ENCODE assay signal across 8 mouse cellular contexts in genomic region chr8:110847171-110847549, GRCm38 (mm10). TPM values are rescaled to one million over a fixed set of nuclear protein-coding genes. Genes with fewer than 3 reads are reported as not detected.
A peak's percentile ranks its signal among the peaks of the same experiment; 100 is the strongest.
DNase-seq lines count a peak whose midpoint lies in the region; ATAC-seq and TF ChIP-seq lines count a peak whose summit lies in the region.

No protein-coding gene starts in this region.

- H3K4me1 ChIP-seq in spleen, adult 2 months (ENCODE audit: control insufficient read depth, insufficient read depth, insufficient read length): peaks cover 5% of the 10 kb centered on the region; the same call in 1 of the 2 replicates
- H3K4me1 ChIP-seq in forebrain, embryonic 11.5 days (replicated peaks; ENCODE audit: control insufficient read depth, insufficient read depth, low read length): peaks cover 9% of the 10 kb centered on the region; the same call in 1 of the 2 replicates
- peaks cover 16% of the 10 kb centered on the region for H3K4me1 ChIP-seq in liver, embryonic 11.5 days (replicated peaks; ENCODE audit: control insufficient read depth, insufficient read depth, low read length)
- H3K4me1 ChIP-seq in stomach, embryonic 16.5 days (ENCODE audit: control insufficient read depth, insufficient read depth, low read length): peaks cover 22% of the 10 kb centered on the region

- no peak for DNase-seq in spleen, adult 2 months (ENCODE audit: low read depth in 1 of 2, low spot score in 2 of 2)
- DNase-seq in spleen, adult 12 weeks (ENCODE audit: low spot score): no peak
- DNase-seq in forebrain, embryonic 11.5 days (ENCODE audit: low spot score): no peak
- DNase-seq in liver, embryonic 11.5 days (ENCODE audit: low spot score): no peak
- DNase-seq in embryo, embryonic 11 days: no peak
- no peak for DNase-seq in cerebellum, adult 11 months
- no peak for DNase-seq in urinary bladder, postnatal 10 days (ENCODE audit: low spot score)

- ATAC-seq in forebrain, embryonic 11.5 days (replicated peaks; ENCODE audit: low FRiP score): peak; percentile 49; the same call in 1 of the 2 replicates
- ATAC-seq in liver, embryonic 11.5 days (replicated peaks; ENCODE audit: low FRiP score): peak; percentile 27; the same call in 1 of the 2 replicates
- ATAC-seq in stomach, embryonic 16.5 days (ENCODE audit: insufficient read depth, low FRiP score): 0 out of 2 replicates have a peak, but pooled peaks have one; percentile 14

- no peak for TF ChIP-seq POLR2A in spleen, adult 2 months (IDR thresholded peaks at IDR 0.05; ENCODE audit: low read depth, low read length)

- H3K9me3 ChIP-seq in forebrain, embryonic 11.5 days (ENCODE audit: control insufficient read depth, low read length): no peaks in the 10 kb centered on the region
- no peaks in the 10 kb centered on the region for H3K9me3 ChIP-seq in liver, embryonic 11.5 days (ENCODE audit: control insufficient read depth, low read length)
- H3K9me3 ChIP-seq in stomach, embryonic 16.5 days (replicated peaks; ENCODE audit: control insufficient read depth, low read length): no peaks in the 10 kb centered on the region

- H3K4me2 ChIP-seq in forebrain, embryonic 11.5 days (ENCODE audit: low read depth, low read length, severe bottlenecking): peak overlapping the region; percentile 78
- peak overlapping the region; percentile 93 for H3K4me2 ChIP-seq in liver, embryonic 11.5 days
- H3K4me2 ChIP-seq in stomach, embryonic 16.5 days (ENCODE audit: low read depth, low read length): peak overlapping the region; percentile 89

- under 1% methylated on average over 13 of the region's 13 CpGs for WGBS in spleen, adult 2 months
- WGBS in forebrain, embryonic 11.5 days: 2% methylated on average over 13 of the region's 13 CpGs
- 1% methylated on average over 13 of the region's 13 CpGs for WGBS in liver, embryonic 11.5 days
- WGBS in stomach, embryonic 16.5 days: under 1% methylated on average over 13 of the region's 13 CpGs

- H3K27ac ChIP-seq in spleen, adult 2 months (ENCODE audit: insufficient read depth, low read length): peak overlapping the region; percentile 77
- H3K27ac ChIP-seq in forebrain, embryonic 11.5 days (ENCODE audit: low read depth, low read length): peak overlapping the region; percentile 85; the same call in 1 of the 2 replicates
- peak overlapping the region; percentile 64 for H3K27ac ChIP-seq in liver, embryonic 11.5 days (ENCODE audit: low read depth, low read length)
- peak overlapping the region; percentile 79 for H3K27ac ChIP-seq in stomach, embryonic 16.5 days (ENCODE audit: low read length)

- no peaks in the 10 kb centered on the region for H3K27me3 ChIP-seq in spleen, adult 2 months (ENCODE audit: control insufficient read depth, insufficient read depth, low read length)
- H3K27me3 ChIP-seq in forebrain, embryonic 11.5 days (ENCODE audit: control insufficient read depth, insufficient read depth, low read length): no peaks in the 10 kb centered on the region
- H3K27me3 ChIP-seq in liver, embryonic 11.5 days (replicated peaks; ENCODE audit: control insufficient read depth, insufficient read depth, low read length): no peaks in the 10 kb centered on the region
- no peaks in the 10 kb centered on the region for H3K27me3 ChIP-seq in stomach, embryonic 16.5 days (ENCODE audit: control insufficient read depth, insufficient read depth, low read length)

- H3K9ac ChIP-seq in forebrain, embryonic 11.5 days (ENCODE audit: low read length): peak overlapping the region; percentile 83
- H3K9ac ChIP-seq in liver, embryonic 11.5 days (ENCODE audit: low read depth, low read length): peak overlapping the region; percentile 97
- H3K9ac ChIP-seq in stomach, embryonic 16.5 days (ENCODE audit: low read length): peak overlapping the region; percentile 91

- H3K4me3 ChIP-seq in spleen, adult 2 months (ENCODE audit: extremely low read depth, insufficient read depth, insufficient read length): peak overlapping the region; percentile 97
- H3K4me3 ChIP-seq in forebrain, embryonic 11.5 days (ENCODE audit: low read depth, low read length): peak overlapping the region; percentile 77
- H3K4me3 ChIP-seq in liver, embryonic 11.5 days (ENCODE audit: low read depth, low read length): peak overlapping the region; percentile 78
- peak overlapping the region; percentile 88 for H3K4me3 ChIP-seq in stomach, embryonic 16.5 days (replicated peaks; ENCODE audit: low read length)

- peaks cover 31% of the 10 kb centered on the region for H3K36me3 ChIP-seq in spleen, adult 2 months (ENCODE audit: control insufficient read depth, insufficient read depth, low read length)
- H3K36me3 ChIP-seq in forebrain, embryonic 11.5 days (ENCODE audit: control insufficient read depth, insufficient read depth, low read length): peaks cover 15% of the 10 kb centered on the region
- peaks cover 37% of the 10 kb centered on the region for H3K36me3 ChIP-seq in liver, embryonic 11.5 days (ENCODE audit: control insufficient read depth, insufficient read depth, low read length)
- H3K36me3 ChIP-seq in stomach, embryonic 16.5 days (ENCODE audit: control insufficient read depth, insufficient read depth, low read length): peaks cover 14% of the 10 kb centered on the region; the same call in 1 of the 2 replicates

- TF ChIP-seq CTCF in spleen, adult 2 months (IDR thresholded peaks at IDR 0.05; ENCODE audit: extremely low read depth, insufficient read depth, insufficient read length, insufficient replicate concordance): no peak

RNA-seq across cellular contexts. Expression of gene Sf3b3, which starts 0.6 kb away (rescaled TPM):
- polyA plus RNA-seq in spleen, adult 2 months (2012; rRNA removed): 30.5 and 31.0 TPM in 2 replicates
- polyA plus RNA-seq in forebrain, embryonic 11.5 days (2014; fragmentation: Nextera tagmentation; extraction: Ambion mirVana): 231 and 232 TPM in 2 replicates
- polyA plus RNA-seq in liver, embryonic 11.5 days (2014; fragmentation: Nextera tagmentation; extraction: Ambion mirVana): 187 and 214 TPM in 2 replicates
- polyA plus RNA-seq in stomach, embryonic 16.5 days (2015; fragmentation: Nextera tagmentation; extraction: Ambion mirVana): 128 and 131 TPM in 2 replicates

RNA-seq across cellular contexts. Expression of gene Cog4, which starts 0.8 kb away (rescaled TPM):
- polyA plus RNA-seq in spleen, adult 2 months (2012; rRNA removed): 15.9 and 16.6 TPM in 2 replicates
- 63.9 and 64.3 TPM in 2 replicates for polyA plus RNA-seq in forebrain, embryonic 11.5 days (2014; fragmentation: Nextera tagmentation; extraction: Ambion mirVana)
- polyA plus RNA-seq in liver, embryonic 11.5 days (2014; fragmentation: Nextera tagmentation; extraction: Ambion mirVana): 51.4 and 57.3 TPM in 2 replicates
- polyA plus RNA-seq in stomach, embryonic 16.5 days (2015; fragmentation: Nextera tagmentation; extraction: Ambion mirVana): 70.3 and 71.5 TPM in 2 replicates

RNA-seq across cellular contexts. Expression of gene Il34, which starts 41.4 kb away (rescaled TPM):
- polyA plus RNA-seq in spleen, adult 2 months (2012; rRNA removed): 36.0 and 38.1 TPM in 2 replicates
- polyA plus RNA-seq in forebrain, embryonic 11.5 days (2014; fragmentation: Nextera tagmentation; extraction: Ambion mirVana): 0.25 and 0.29 TPM in 2 replicates
- polyA plus RNA-seq in liver, embryonic 11.5 days (2014; fragmentation: Nextera tagmentation; extraction: Ambion mirVana): 0.18 and 0.36 TPM in 2 replicates
- polyA plus RNA-seq in stomach, embryonic 16.5 days (2015; fragmentation: Nextera tagmentation; extraction: Ambion mirVana): 2.9 and 5.0 TPM in 2 replicates

RNA-seq across cellular contexts. Expression of gene Fuk, which starts 55.1 kb away (rescaled TPM):
- polyA plus RNA-seq in spleen, adult 2 months (2012; rRNA removed): 12.9 and 15.6 TPM in 2 replicates
- polyA plus RNA-seq in forebrain, embryonic 11.5 days (2014; fragmentation: Nextera tagmentation; extraction: Ambion mirVana): 9.5 and 11.1 TPM in 2 replicates
- 6.8 and 9.0 TPM in 2 replicates for polyA plus RNA-seq in liver, embryonic 11.5 days (2014; fragmentation: Nextera tagmentation; extraction: Ambion mirVana)
- 12.2 and 13.3 TPM in 2 replicates for polyA plus RNA-seq in stomach, embryonic 16.5 days (2015; fragmentation: Nextera tagmentation; extraction: Ambion mirVana)
